Mouse (Mus musculus) stomach, embryonic 14.5 days (tissue): ENCODE measurements around the gene Bcl9l. TPM values are rescaled to one million over a fixed set of nuclear protein-coding genes. Genes with fewer than 3 reads are reported as not detected.

ENCODE experiments used
- ATAC-seq: fragments of 200-750 bp; cut with Nextera tagmentation; 2 replicates; pipeline ENCODE4 v1.8.0; 2017; ENCODE audit warnings: low read depth, moderate TSS enrichment; ENCODE audit not compliant: insufficient number of reproducible peaks, insufficient read depth, low FRiP score
- H3K27ac ChIP-seq: fragments of 300-500 bp; sonication (generic); 2 replicates; pipeline ENCODE4 v1.5.1; 2014; ENCODE audit warnings: mild to moderate bottlenecking, low read length, moderate library complexity, mixed read lengths
- H3K27me3 ChIP-seq: fragments of 300-500 bp; sonication (generic); 2 replicates; pipeline ENCODE4 v1.6.1; 2014; ENCODE audit warnings: low read length, control low read depth, mixed read lengths; ENCODE audit not compliant: control insufficient read depth, insufficient read depth
- H3K36me3 ChIP-seq: fragments of 300-500 bp; sonication (generic); 2 replicates; pipeline ENCODE4 v1.6.1; 2014; ENCODE audit warnings: mild to moderate bottlenecking, control low read depth, low read length, moderate library complexity, mixed read lengths; ENCODE audit not compliant: control insufficient read depth, insufficient read depth
- H3K4me1 ChIP-seq: fragments of 300-500 bp; sonication (generic); 2 replicates; pipeline ENCODE4 v1.6.1; 2014; ENCODE audit warnings: low read length, control low read depth, mixed read lengths; ENCODE audit not compliant: control insufficient read depth, insufficient read depth
- H3K4me2 ChIP-seq: fragments of 300-500 bp; sonication (generic); replicated peaks from 2 replicates; pipeline ENCODE4 v1.6.1; 2014; ENCODE audit warnings: low read depth, low read length, control low read depth
- H3K4me3 ChIP-seq: fragments of 300-500 bp; sonication (generic); 2 replicates; pipeline ENCODE4 v1.5.1; 2014; ENCODE audit warnings: low read depth, low read length, control low read depth
- H3K9ac ChIP-seq: fragments of 300-500 bp; sonication (generic); replicated peaks from 2 replicates; pipeline ENCODE4 v1.6.1; 2014; ENCODE audit warnings: low read depth, mild to moderate bottlenecking, control low read depth, low read length, moderate library complexity, mixed read lengths
- H3K9me3 ChIP-seq: fragments of 300-500 bp; sonication (generic); 2 replicates; pipeline ENCODE4 v1.6.1; 2016; ENCODE audit warnings: low read depth, low read length, control low read depth; ENCODE audit not compliant: control insufficient read depth
- WGBS: fragments of 180-500 bp; shearing (Covaris S2); extraction: QIAGEN DNeasy Blood & Tissue Kit; methylation state at CpG from one replicate; pipeline ENCODE4 v1.1.7; 2014; 5-methylcytosine and 5-hydroxymethylcytosine counted together
- polyA plus RNA-seq: library from polyadenylated mRNA; unstranded; fragments of >200 nt; fragmentation: Nextera tagmentation; extraction: Ambion mirVana; gene quantifications from 2 replicates; pipeline ENCODE4 v1.2.1, GENCODE M21; 2014

Gene Bcl9l
- polyA plus RNA-seq, 1 experiment from 2014 or later = 16.3 TPM

- Histone ChIP-seq H3K9ac (no peak overlapping the region), H3K9me3 (no peaks in the 10 kb centered on the region), H3K4me2 (peak overlapping the region; percentile 43; the same call in 1 of the 2 replicates), H3K4me3 (no peak overlapping the region), H3K27ac (no peak overlapping the region), H3K36me3 (peaks cover 39% of the 10 kb centered on the region), H3K4me1 (peaks cover 37% of the 10 kb centered on the region), H3K27me3 (no peaks in the 10 kb centered on the region)
- no peak for ATAC-seq
- 30% methylated on average over 9 of the region's 9 CpGs for WGBS
Measured at GRCm38 (mm10) chr9:44510355-44510871, 27.8 kb downstream of the Bcl9l start.

GRCm38 (mm10) chr9:44510872-44511601 lies 28.4 kb downstream of the Bcl9l start:
- Histone ChIP-seq H3K9me3 (no peaks in the 10 kb centered on the region), H3K9ac (no peak overlapping the region), H3K27me3 (no peaks in the 10 kb centered on the region), H3K4me1 (peaks cover 35% of the 10 kb centered on the region), H3K36me3 (peaks cover 33% of the 10 kb centered on the region), H3K4me3 (no peak overlapping the region), H3K4me2 (no peak overlapping the region), H3K27ac (no peak overlapping the region)
- ATAC-seq = no peak
- WGBS = 63% methylated on average over 5 of the region's 5 CpGs

GRCm38 (mm10) chr9:44511935-44512716 lies 29.5 kb downstream of the Bcl9l start:
- Histone ChIP-seq H3K4me1 (peaks cover 35% of the 10 kb centered on the region), H3K4me2 (no peak overlapping the region), H3K9me3 (no peaks in the 10 kb centered on the region), H3K4me3 (no peak overlapping the region), H3K9ac (no peak overlapping the region), H3K36me3 (peaks cover 22% of the 10 kb centered on the region), H3K27ac (no peak overlapping the region; the same call in 1 of the 2 replicates), H3K27me3 (no peaks in the 10 kb centered on the region)
- WGBS = 78% methylated on average over 9 of the region's 9 CpGs
- no peak for ATAC-seq

GRCm38 (mm10) chr9:44512717-44513003 lies 30.0 kb downstream of the Bcl9l start:
- Histone ChIP-seq H3K36me3 (peaks cover 17% of the 10 kb centered on the region), H3K9me3 (no peaks in the 10 kb centered on the region), H3K4me1 (peaks cover 35% of the 10 kb centered on the region), H3K27ac (no peak overlapping the region), H3K4me3 (no peak overlapping the region), H3K9ac (no peak overlapping the region), H3K4me2 (no peak overlapping the region), H3K27me3 (no peaks in the 10 kb centered on the region)
- 75% methylated on average over 3 of the region's 3 CpGs for WGBS
- no peak for ATAC-seq

GRCm38 (mm10) chr9:44513121-44513520 lies 30.5 kb downstream of the Bcl9l start:
- no peak for ATAC-seq
- 81% methylated on average over 11 of the region's 11 CpGs for WGBS
- Histone ChIP-seq H3K9me3 (no peaks in the 10 kb centered on the region), H3K36me3 (peaks cover 13% of the 10 kb centered on the region), H3K4me1 (peaks cover 35% of the 10 kb centered on the region), H3K27me3 (no peaks in the 10 kb centered on the region), H3K4me3 (no peak overlapping the region), H3K4me2 (no peak overlapping the region), H3K9ac (no peak overlapping the region), H3K27ac (no peak overlapping the region)

GRCm38 (mm10) chr9:44513610-44514009 lies 31.0 kb downstream of the Bcl9l start:
- no peaks in the 10 kb centered on the region for H3K9me3 ChIP-seq
- no peak overlapping the region for H3K4me2 ChIP-seq
- H3K36me3 ChIP-seq = peaks cover 9% of the 10 kb centered on the region; the same call in 1 of the 2 replicates
- no peaks in the 10 kb centered on the region for H3K27me3 ChIP-seq
- H3K4me1 ChIP-seq = peaks cover 34% of the 10 kb centered on the region
- no peak for ATAC-seq
- 71% methylated on average over 20 of the region's 20 CpGs for WGBS
- no peak overlapping the region for H3K27ac ChIP-seq
- H3K4me3 ChIP-seq = no peak overlapping the region
- no peak overlapping the region for H3K9ac ChIP-seq

- H3K4me2 ChIP-seq = no peak overlapping the region
- H3K9me3 ChIP-seq = no peaks in the 10 kb centered on the region
- H3K4me3 ChIP-seq = no peak overlapping the region
- H3K4me1 ChIP-seq = peaks cover 28% of the 10 kb centered on the region
- H3K36me3 ChIP-seq = peaks cover 4% of the 10 kb centered on the region; the same call in 1 of the 2 replicates
- H3K27me3 ChIP-seq = no peaks in the 10 kb centered on the region
- no peak overlapping the region for H3K9ac ChIP-seq
- 86% methylated on average over 5 of the region's 5 CpGs for WGBS
- H3K27ac ChIP-seq = no peak overlapping the region
- ATAC-seq = no peak
Measured at GRCm38 (mm10) chr9:44514147-44514546, 31.5 kb downstream of the Bcl9l start.

GRCm38 (mm10) chr9:44515131-44515751 lies 32.6 kb downstream of the Bcl9l start:
- H3K27ac ChIP-seq = peak overlapping the region; percentile 63; the same call in 1 of the 2 replicates
- peak; percentile 89 for ATAC-seq
- H3K9ac ChIP-seq = no peak overlapping the region
- no peak overlapping the region for H3K4me3 ChIP-seq
- 36% methylated on average over 12 of the region's 12 CpGs for WGBS
- H3K27me3 ChIP-seq = no peaks in the 10 kb centered on the region
- no peaks in the 10 kb centered on the region for H3K36me3 ChIP-seq
- peak overlapping the region; percentile 22; the same call in 1 of the 2 replicates for H3K4me2 ChIP-seq
- no peaks in the 10 kb centered on the region for H3K9me3 ChIP-seq
- peaks cover 18% of the 10 kb centered on the region; the same call in 1 of the 2 replicates for H3K4me1 ChIP-seq
